Mouse (Mus musculus) MEL (cell line): Measurements from ENCODE around the gene Rfx4. TPM values are rescaled to one million over a fixed set of nuclear protein-coding genes. Genes with fewer than 3 reads are reported as not detected.

Source experiments
- DNase-seq: peaks from one replicate; pipeline ENCODE4 v3.0.0; 2011; ENCODE audit warnings: low read depth, low spot score
- H3K27ac ChIP-seq: 2 replicates; pipeline ENCODE4 v1.5.1; 2012; ENCODE audit warnings: low read depth, mild to moderate bottlenecking, control low read depth, low read length, moderate library complexity; ENCODE audit not compliant: control insufficient read depth
- H3K27me3 ChIP-seq, 2 experiments: fragments of 150-350 bp in 1 of 2; sonication (generic) in 1 of 2; 2 replicates each; pipeline ENCODE4 v1.6.1; 2012; ENCODE audit warnings: low read length in 2 of 2, mild to moderate bottlenecking in 2 of 2, improper control_type of control experiment in 1 of 2, moderate library complexity in 1 of 2; ENCODE audit not compliant: insufficient read depth in 2 of 2, control insufficient read depth in 1 of 2
- H3K36me3 ChIP-seq, 2 experiments: 2 replicates each; pipeline ENCODE4 v1.6.1; 2012 to 2014; ENCODE audit warnings: low read length in 2 of 2, improper control_type of control experiment in 1 of 2, inconsistent platforms in 1 of 2, mild to moderate bottlenecking in 1 of 2; ENCODE audit not compliant: insufficient read depth in 2 of 2, control insufficient read depth in 1 of 2
- H3K4me1 ChIP-seq, 2 experiments: fragments of 150-350 bp in 1 of 2; sonication (generic) in 1 of 2; 2 replicates each; pipeline ENCODE4 v1.6.1; 2012; ENCODE audit warnings: low read length in 2 of 2, improper control_type of control experiment in 1 of 2, mild to moderate bottlenecking in 1 of 2; ENCODE audit not compliant: insufficient read depth in 2 of 2, control insufficient read depth in 1 of 2
- H3K4me3 ChIP-seq, 2 experiments: fragments of 150-350 bp in 1 of 2; sonication (generic) in 1 of 2; 2 replicates each; pipeline ENCODE4 v1.5.1; 2012; ENCODE audit warnings: low read depth in 2 of 2, low read length in 2 of 2, mild to moderate bottlenecking in 2 of 2, moderate library complexity in 2 of 2, control low read depth in 1 of 2, improper control_type of control experiment in 1 of 2; ENCODE audit not compliant: control insufficient read depth in 1 of 2, insufficient read depth in 1 of 2
- H3K79me2 ChIP-seq: 2 replicates; pipeline ENCODE4 v1.6.1; 2012; ENCODE audit warnings: mild to moderate bottlenecking, low read length, moderate library complexity; ENCODE audit not compliant: control insufficient read depth, poor library complexity, insufficient read depth
- H3K9ac ChIP-seq: 2 replicates; pipeline ENCODE4 v1.6.1; 2012; ENCODE audit warnings: low read depth, mild to moderate bottlenecking, control low read depth, low read length, moderate library complexity; ENCODE audit not compliant: control insufficient read depth, poor library complexity, severe bottlenecking
- H3K9me3 ChIP-seq: fragments of 150-350 bp; sonication (generic); replicated peaks from 2 replicates; pipeline ENCODE4 v1.6.1; 2012; ENCODE audit warnings: mild to moderate bottlenecking, low read length, improper control_type of control experiment, moderate library complexity; ENCODE audit not compliant: insufficient read depth
- BHLHE40 ChIP-seq: IDR thresholded peaks from 2 replicates; pipeline ENCODE4 v1.6.1; 2012; ENCODE audit warnings: low read depth, mild to moderate bottlenecking, inconsistent platforms, low read length, improper control_type of control experiment, borderline replicate concordance
- CHD1 ChIP-seq: IDR thresholded peaks from 2 replicates; pipeline ENCODE4 v1.6.1; 2012; ENCODE audit warnings: low read depth, mild to moderate bottlenecking, inconsistent platforms, low read length, improper control_type of control experiment
- ELF1 ChIP-seq: IDR thresholded peaks from 2 replicates; pipeline ENCODE4 v1.6.1; 2014; ENCODE audit warnings: low read depth, mild to moderate bottlenecking, inconsistent platforms, low read length, improper control_type of control experiment, moderate library complexity
- ETS1 ChIP-seq: IDR thresholded peaks from 2 replicates; pipeline ENCODE4 v1.6.1; 2012; ENCODE audit warnings: low read depth, mild to moderate bottlenecking, inconsistent platforms, low read length, improper control_type of control experiment, moderate library complexity
- MAX ChIP-seq: IDR thresholded peaks from 2 replicates; pipeline ENCODE4 v1.6.1; 2011; ENCODE audit warnings: low read length, improper control_type of control experiment
- MAZ ChIP-seq: IDR thresholded peaks from 2 replicates; pipeline ENCODE4 v1.6.1; 2012; ENCODE audit warnings: low read depth, mild to moderate bottlenecking, inconsistent platforms, low read length, improper control_type of control experiment
- MEF2A ChIP-seq: IDR thresholded peaks from 2 replicates; pipeline ENCODE4 v1.6.1; 2014; ENCODE audit warnings: low read depth, mild to moderate bottlenecking, inconsistent platforms, low read length, improper control_type of control experiment; ENCODE audit not compliant: poor library complexity, insufficient replicate concordance, severe bottlenecking; ENCODE audit errors: extremely low read depth
- MYB ChIP-seq: IDR thresholded peaks from 2 replicates; pipeline ENCODE4 v1.6.1; 2011; ENCODE audit warnings: mild to moderate bottlenecking, low read depth, low read length, improper control_type of control experiment
- MYC ChIP-seq: IDR thresholded peaks from 2 replicates; pipeline ENCODE4 v1.6.1; 2011; ENCODE audit warnings: low read depth, mild to moderate bottlenecking, low read length, improper control_type of control experiment, moderate library complexity
- POLR2AphosphoS2 ChIP-seq: IDR thresholded peaks from 2 replicates; pipeline ENCODE4 v1.6.1; 2011; ENCODE audit warnings: low read length, improper control_type of control experiment
- RCOR1 ChIP-seq: IDR thresholded peaks from 2 replicates; pipeline ENCODE4 v1.6.1; 2012; ENCODE audit warnings: low read depth, mild to moderate bottlenecking, inconsistent platforms, low read length, improper control_type of control experiment
- SMC3 ChIP-seq: IDR thresholded peaks from 2 replicates; pipeline ENCODE4 v1.6.1; 2011; ENCODE audit warnings: low read depth, low read length, improper control_type of control experiment
- ZKSCAN1 ChIP-seq: IDR thresholded peaks from 2 replicates; pipeline ENCODE4 v1.6.1; 2012; ENCODE audit warnings: low read depth, mild to moderate bottlenecking, inconsistent platforms, low read length, improper control_type of control experiment, moderate library complexity
- ZNF384 ChIP-seq: IDR thresholded peaks from 2 replicates; pipeline ENCODE4 v1.6.1; 2012; ENCODE audit warnings: low read depth, mild to moderate bottlenecking, inconsistent platforms, low read length, improper control_type of control experiment
- polyA plus RNA-seq, 2 experiments: library from polyadenylated mRNA; stranded (reverse) in 1 of 2; unstranded in 1 of 2; fragments of >175 nt in 1 of 2; fragments of >200 nt in 1 of 2; gene quantifications; 2 replicates each; pipeline versions ENCODE4 v1.2.1 to v1.2.4; 2012; ENCODE audit warnings: low replicate concordance in 2 of 2, low read depth in 1 of 2; ENCODE audit not compliant: insufficient read length in 2 of 2, insufficient read depth in 1 of 2, missing spikeins in 1 of 2
- total RNA-seq: library from RNA; depleted of rRNA; stranded (reverse); fragments of 300-350 nt; gene quantifications from 2 replicates; pipeline ENCODE4 v1.2.3, GENCODE M21; 2012

Rfx4 gene
- total and polyA plus RNA-seq, 3 experiments = not detected

GRCm38 (mm10) chr10:84851981-84852979, 96.4 kb downstream of the Rfx4 start:
- TF ChIP-seq MAX = no peak
- TF ChIP-seq SMC3 = no peak
- no peak for TF ChIP-seq CHD1
- TF ChIP-seq POLR2AphosphoS2 = no peak
- Histone ChIP-seq H3K4me1 (no peaks in the 10 kb centered on the region), H3K4me3 (no peak overlapping the region), H3K9me3 (no peaks in the 10 kb centered on the region), H3K9ac (no peak overlapping the region), H3K27ac (no peak overlapping the region), H3K79me2 (no peaks in the 10 kb centered on the region), H3K36me3 (no peaks in the 10 kb centered on the region), H3K27me3 (peaks cover 0 to 1% of the 10 kb centered on the region in 2 experiments; a peak in 1 of 4 replicates)
- DNase-seq = peak; percentile 6

- Histone ChIP-seq H3K4me1 (no peaks in the 10 kb centered on the region), H3K79me2 (no peaks in the 10 kb centered on the region), H3K9me3 (no peaks in the 10 kb centered on the region), H3K9ac (no peak overlapping the region), H3K27ac (no peak overlapping the region), H3K27me3 (peaks cover 0 to 1% of the 10 kb centered on the region in 2 experiments; a peak in 1 of 4 replicates), H3K36me3 (no peaks in the 10 kb centered on the region), H3K4me3 (no peak overlapping the region)
- no peak for DNase-seq
- TF ChIP-seq MAZ (no peak), ELF1 (no peak), ZKSCAN1 (no peak), MAX (no peak), MYC (no peak), ZNF384 (no peak)
These were observed 98.2 kb downstream of the Rfx4 start for GRCm38 (mm10) chr10:84854059-84854458.

DNA sequence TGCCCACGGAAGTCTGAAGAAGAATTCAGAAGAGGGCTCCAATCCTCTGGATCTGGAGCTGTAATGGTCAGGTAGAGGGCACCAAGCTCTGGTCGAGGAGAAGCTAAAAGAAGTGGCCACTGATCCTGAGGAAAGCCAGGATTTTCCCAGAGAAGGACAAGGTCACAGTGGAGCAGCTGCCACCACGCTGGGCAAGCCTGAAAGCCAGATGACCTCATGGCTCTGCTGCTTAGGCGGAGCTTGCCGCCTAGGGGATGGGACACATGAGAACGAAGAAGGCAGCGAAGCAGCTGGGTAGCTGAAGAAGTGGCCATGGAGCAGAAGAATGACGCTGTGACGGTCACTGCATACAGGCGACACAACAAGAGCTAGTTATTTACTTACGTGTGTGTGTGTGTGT, 99.6 kb downstream of the Rfx4 start:
- no peak overlapping the region for H3K27ac ChIP-seq
- no peaks in the 10 kb centered on the region for H3K4me1 ChIP-seq
- TF ChIP-seq RCOR1 (no peak), MEF2A (no peak), ETS1 (no peak), MYB (no peak), BHLHE40 (no peak)
- peaks cover 0 to 1% of the 10 kb centered on the region in 2 experiments; a peak in 1 of 4 replicates for H3K27me3 ChIP-seq
- no peaks in the 10 kb centered on the region for H3K36me3 ChIP-seq
- H3K4me3 ChIP-seq = no peak overlapping the region
- no peaks in the 10 kb centered on the region for H3K9me3 ChIP-seq
- DNase-seq = no peak
- H3K79me2 ChIP-seq = no peaks in the 10 kb centered on the region
- H3K9ac ChIP-seq = no peak overlapping the region
